Comparison of ENCODE assay signal across 8 mouse cellular contexts in the genomic region with DNA sequence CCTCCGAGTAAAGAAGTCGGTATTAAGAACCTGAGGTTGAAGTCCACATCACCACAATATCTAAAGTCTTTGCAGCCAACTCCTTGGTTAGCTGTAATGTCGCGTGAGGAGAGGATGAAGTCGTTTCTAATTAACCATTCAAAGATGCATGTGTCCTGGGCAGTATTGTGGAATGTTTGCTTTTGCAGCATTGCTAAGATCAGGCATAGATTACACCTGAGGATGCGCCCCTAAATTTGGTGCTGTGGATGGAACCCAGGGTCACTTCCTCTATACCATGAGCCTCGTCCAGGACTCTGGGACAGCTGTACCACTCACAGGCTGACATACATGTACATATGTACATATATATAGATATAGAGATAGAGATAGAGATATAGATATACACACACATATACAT. TPM values are rescaled to one million over a fixed set of nuclear protein-coding genes. Genes with fewer than 3 reads are reported as not detected.
A peak's percentile ranks its signal among the peaks of the same experiment; 100 is the strongest.
DNase-seq lines count a peak whose midpoint lies in the region; ATAC-seq and TF ChIP-seq lines count a peak whose summit lies in the region.

No protein-coding gene starts in this region.

- H3K4me1 ChIP-seq in kidney, postnatal 0 days (replicated peaks; ENCODE audit: insufficient read depth, low read length): peaks cover 5% of the 10 kb centered on the region; the same call in 1 of the 2 replicates
- H3K4me1 ChIP-seq in embryonic facial prominence, embryonic 11.5 days (ENCODE audit: control insufficient read depth, insufficient read depth, low read length): 0 out of 2 replicates have a peak, but pooled peaks cover 2% of the 10 kb centered on the region
- peaks cover 11% of the 10 kb centered on the region for H3K4me1 ChIP-seq in intestine, embryonic 14.5 days (replicated peaks; ENCODE audit: control insufficient read depth, insufficient read depth, low read length)

- H3K36me3 ChIP-seq in kidney, postnatal 0 days (ENCODE audit: insufficient read depth, low read length): peaks cover 33% of the 10 kb centered on the region
- H3K36me3 ChIP-seq in embryonic facial prominence, embryonic 11.5 days (replicated peaks; ENCODE audit: control insufficient read depth, insufficient read depth, low read depth, low read length): peaks cover 13% of the 10 kb centered on the region
- H3K36me3 ChIP-seq in intestine, embryonic 14.5 days (ENCODE audit: control insufficient read depth, insufficient read depth, low read length): peaks cover 33% of the 10 kb centered on the region
- H3K36me3 ChIP-seq in myocyte (ENCODE audit: control insufficient read depth, insufficient read depth): peaks cover 27% of the 10 kb centered on the region

- H3K27ac ChIP-seq in kidney, postnatal 0 days: no peak overlapping the region; the same call in 1 of the 2 replicates
- no peak overlapping the region for H3K27ac ChIP-seq in embryonic facial prominence, embryonic 11.5 days (replicated peaks; ENCODE audit: low read depth, low read length)
- H3K27ac ChIP-seq in intestine, embryonic 14.5 days (ENCODE audit: low read depth): no peak overlapping the region

- no peaks in the 10 kb centered on the region for H3K9me3 ChIP-seq in kidney, postnatal 0 days (replicated peaks; ENCODE audit: low read length)
- no peaks in the 10 kb centered on the region for H3K9me3 ChIP-seq in embryonic facial prominence, embryonic 11.5 days (replicated peaks; ENCODE audit: control insufficient read depth, low read length)
- 0 out of 2 replicates have a peak, but pooled peaks cover 6% of the 10 kb centered on the region for H3K9me3 ChIP-seq in intestine, embryonic 14.5 days (ENCODE audit: control insufficient read depth, low read length)

- ATAC-seq in kidney, postnatal 0 days (replicated peaks; ENCODE audit: low FRiP score, low read depth): no peak
- ATAC-seq in embryonic facial prominence, embryonic 11.5 days (replicated peaks; ENCODE audit: insufficient number of reproducible peaks, low FRiP score, low TSS enrichment, low read depth): no peak
- ATAC-seq in intestine, embryonic 14.5 days (replicated peaks; ENCODE audit: low FRiP score, low TSS enrichment, low read depth): no peak
- ATAC-seq in monocyte, adult 5-6 weeks (replicated peaks; ENCODE audit: insufficient number of reproducible peaks, low FRiP score, low TSS enrichment, poor library complexity, severe bottlenecking): no peak

- H3K4me2 ChIP-seq in kidney, postnatal 0 days (ENCODE audit: low read length): peak overlapping the region; percentile 88
- H3K4me2 ChIP-seq in embryonic facial prominence, embryonic 11.5 days (ENCODE audit: low read depth, low read length): peak overlapping the region; percentile 84
- peak overlapping the region; percentile 82 for H3K4me2 ChIP-seq in intestine, embryonic 14.5 days (ENCODE audit: low read length)
- H3K4me2 ChIP-seq in myocyte (ENCODE audit: low read depth): peak overlapping the region; percentile 98

- peak overlapping the region; percentile 95 for H3K9ac ChIP-seq in kidney, postnatal 0 days (ENCODE audit: low read depth, low read length)
- peak overlapping the region; percentile 91 for H3K9ac ChIP-seq in embryonic facial prominence, embryonic 11.5 days (replicated peaks; ENCODE audit: low read length)
- peak overlapping the region; percentile 90 for H3K9ac ChIP-seq in intestine, embryonic 14.5 days (ENCODE audit: low read length)

- intact Hi-C loops in left cerebral cortex, postnatal 4 days (cut with DNase I): no loop called here

- no peak for DNase-seq in kidney, postnatal 0 days (ENCODE audit: low spot score)
- DNase-seq in kidney, postnatal 25 days: no peak
- no peak for DNase-seq in embryonic facial prominence, embryonic 11.5 days (ENCODE audit: low spot score)
- no peak for DNase-seq in intestine, embryonic 14.5 days (ENCODE audit: low spot score)
- no peak for DNase-seq in left cerebral cortex, postnatal 4 days
- no peak for DNase-seq in cerebellum, postnatal 14 days

- no peaks in the 10 kb centered on the region for H3K27me3 ChIP-seq in kidney, postnatal 0 days (ENCODE audit: insufficient read depth, low read length)
- no peaks in the 10 kb centered on the region for H3K27me3 ChIP-seq in embryonic facial prominence, embryonic 11.5 days (ENCODE audit: control insufficient read depth, insufficient read depth, low read length)
- H3K27me3 ChIP-seq in intestine, embryonic 14.5 days (replicated peaks; ENCODE audit: control insufficient read depth, insufficient read depth, low read length): no peaks in the 10 kb centered on the region
- H3K27me3 ChIP-seq in myocyte (ENCODE audit: control insufficient read depth, insufficient read depth, insufficient read length): no peaks in the 10 kb centered on the region

- TF ChIP-seq CTCF in kidney, postnatal 0 days (IDR thresholded peaks at IDR 0.05; ENCODE audit: low read depth): no peak

- no peak for TF ChIP-seq POLR2A in myocyte (IDR thresholded peaks at IDR 0.05; ENCODE audit: insufficient read length, low read depth)

- 30% methylated on average over 7 of the region's 7 CpGs for WGBS in kidney, postnatal 0 days
- WGBS in embryonic facial prominence, embryonic 11.5 days: 47% methylated on average over 7 of the region's 7 CpGs
- 33% methylated on average over 7 of the region's 7 CpGs for WGBS in intestine, embryonic 14.5 days

- H3K4me3 ChIP-seq in kidney, postnatal 0 days (replicated peaks; ENCODE audit: low read depth, low read length): peak overlapping the region; percentile 95
- peak overlapping the region; percentile 93 for H3K4me3 ChIP-seq in embryonic facial prominence, embryonic 11.5 days (ENCODE audit: low read depth, low read length)
- H3K4me3 ChIP-seq in intestine, embryonic 14.5 days (ENCODE audit: low read depth, low read length): peak overlapping the region; percentile 94
- H3K4me3 ChIP-seq in myocyte: peak overlapping the region; percentile 41

- H3K79me2 ChIP-seq in myocyte (ENCODE audit: control insufficient read depth, insufficient read depth): peaks cover 14% of the 10 kb centered on the region

- peak overlapping the region; percentile 60 for H3ac ChIP-seq in myocyte (ENCODE audit: control insufficient read depth, insufficient read length)

TF ChIP-seq in myocyte, 11 proteins besides CTCF, POLR2A, EP300 and RAD21:
- TF ChIP-seq MYOG (IDR thresholded peaks at IDR 0.05; ENCODE audit: control insufficient read depth in 1 of 3, insufficient read depth in 1 of 3, insufficient read length in 2 of 3, low read depth in 2 of 3) (no peak), MAX (IDR thresholded peaks at IDR 0.05; ENCODE audit: low read depth) (no peak), MYOD1 (IDR thresholded peaks at IDR 0.05; ENCODE audit: control insufficient read depth in 1 of 3, insufficient read length in 2 of 3, low read depth in 2 of 3) (no peak), USF1 (IDR thresholded peaks at IDR 0.05; ENCODE audit: low read depth) (no peak), E2F4 (IDR thresholded peaks at IDR 0.05; ENCODE audit: insufficient read depth) (no peak), CEBPB (IDR thresholded peaks at IDR 0.05; ENCODE audit: insufficient read depth, poor library complexity, severe bottlenecking) (no peak), SRF (IDR thresholded peaks at IDR 0.05; ENCODE audit: control insufficient read depth, insufficient read length, low read depth) (no peak), POLR2AphosphoS2 (IDR thresholded peaks at IDR 0.05; ENCODE audit: insufficient read length, low read depth) (no peak), TCF3 (IDR thresholded peaks at IDR 0.05; ENCODE audit: insufficient read length, low read depth) (no peak), REST (IDR thresholded peaks at IDR 0.05; ENCODE audit: insufficient read depth, insufficient read length) (no peak), TCF12 (IDR thresholded peaks at IDR 0.05; ENCODE audit: insufficient read depth, poor library complexity, severe bottlenecking) (no peak)
TF ChIP-seq in myocyte: peak in this region for 0.

RNA-seq across cellular contexts. Expression of a gene that starts 1.9 kb away (rescaled TPM):
- 16.8 and 18.6 TPM in 2 replicates for polyA plus RNA-seq in kidney, postnatal 0 days (2015; fragmentation: Nextera tagmentation; extraction: Ambion mirVana)
- polyA plus RNA-seq in embryonic facial prominence, embryonic 11.5 days (2014; fragmentation: Nextera tagmentation; extraction: Ambion mirVana): 31.6 and 34.8 TPM in 2 replicates
- polyA plus RNA-seq in intestine, embryonic 14.5 days (2014; fragmentation: Nextera tagmentation; extraction: Ambion mirVana): 21.7 and 23.4 TPM in 2 replicates
- 16.8 TPM for polyA plus RNA-seq in myocyte (2012; fragmentation: generic; extraction: Trizol)
- total RNA-seq in left cerebral cortex, postnatal 4 days (2021): 10 to 100 TPM; 21.6 to 23.6 TPM
- total RNA-seq in monocyte, adult 5-6 weeks (2017): 23.9 to 27.3 TPM (median 24.0 TPM) in 3 replicates

RNA-seq across cellular contexts. Expression of a gene that starts 40.5 kb away (rescaled TPM):
- 26.4 and 27.7 TPM in 2 replicates for polyA plus RNA-seq in kidney, postnatal 0 days (2015; fragmentation: Nextera tagmentation; extraction: Ambion mirVana)
- 25.2 and 27.7 TPM in 2 replicates for polyA plus RNA-seq in embryonic facial prominence, embryonic 11.5 days (2014; fragmentation: Nextera tagmentation; extraction: Ambion mirVana)
- 39.8 and 44.7 TPM in 2 replicates for polyA plus RNA-seq in intestine, embryonic 14.5 days (2014; fragmentation: Nextera tagmentation; extraction: Ambion mirVana)
- 17.9 TPM for polyA plus RNA-seq in myocyte (2012; fragmentation: generic; extraction: Trizol)
- 10 to 100 TPM; 21.1 to 23.4 TPM for total RNA-seq in left cerebral cortex, postnatal 4 days (2021)
- 204 to 430 TPM (median 348 TPM) in 3 replicates for total RNA-seq in monocyte, adult 5-6 weeks (2017)

RNA-seq across cellular contexts. Expression of a gene that starts 58.1 kb away (rescaled TPM):
- polyA plus RNA-seq in kidney, postnatal 0 days (2015; fragmentation: Nextera tagmentation; extraction: Ambion mirVana): 7.3 and 7.6 TPM in 2 replicates
- 4.6 and 5.5 TPM in 2 replicates for polyA plus RNA-seq in embryonic facial prominence, embryonic 11.5 days (2014; fragmentation: Nextera tagmentation; extraction: Ambion mirVana)
- 8.2 and 9.1 TPM in 2 replicates for polyA plus RNA-seq in intestine, embryonic 14.5 days (2014; fragmentation: Nextera tagmentation; extraction: Ambion mirVana)
- 5.8 TPM for polyA plus RNA-seq in myocyte (2012; fragmentation: generic; extraction: Trizol)
- total RNA-seq in left cerebral cortex, postnatal 4 days (2021): 10 to 100 TPM; 21.0 to 21.1 TPM
- 39.0 to 79.2 TPM (median 41.9 TPM) in 3 replicates for total RNA-seq in monocyte, adult 5-6 weeks (2017)

Comparison
In these comparisons a context has a peak if more than half of its experiments do, and no peak if none do; other contexts are left out.
1. H3K4me3 ChIP-seq: peak in every context shown above with its lines; median percentile 95 in kidney, postnatal 0 days; 94 in intestine, embryonic 14.5 days; 93 in embryonic facial prominence, embryonic 11.5 days; 41 in myocyte.